Mouse (Mus musculus) forebrain, embryonic 13.5 days (tissue): Measurements from ENCODE around the gene Colq. TPM values are rescaled to one million over a fixed set of nuclear protein-coding genes. Genes with fewer than 3 reads are reported as not detected.

ENCODE experiments used
- ATAC-seq: fragments of 200-750 bp; cut with Nextera tagmentation; 2 replicates; pipeline ENCODE4 v1.8.0; 2017
- H3K27ac ChIP-seq: fragments of 300-500 bp; sonication (generic); 2 replicates; pipeline ENCODE4 v1.5.1; 2015; ENCODE audit warnings: inconsistent platforms, mild to moderate bottlenecking, moderate library complexity
- H3K27me3 ChIP-seq: fragments of 300-500 bp; sonication (generic); 2 replicates; pipeline ENCODE4 v1.6.1; 2015; ENCODE audit warnings: mild to moderate bottlenecking, inconsistent platforms
- H3K36me3 ChIP-seq: fragments of 300-500 bp; sonication (generic); 2 replicates; pipeline ENCODE4 v1.6.1; 2015; ENCODE audit warnings: mild to moderate bottlenecking, inconsistent platforms; ENCODE audit not compliant: poor library complexity, severe bottlenecking
- H3K4me1 ChIP-seq: fragments of 300-500 bp; sonication (generic); 2 replicates; pipeline ENCODE4 v1.6.1; 2015; ENCODE audit warnings: inconsistent platforms
- H3K4me2 ChIP-seq: fragments of 300-500 bp; sonication (generic); 2 replicates; pipeline ENCODE4 v1.6.1; 2015; ENCODE audit warnings: inconsistent platforms, mild to moderate bottlenecking, moderate library complexity
- H3K4me3 ChIP-seq: fragments of 300-500 bp; sonication (generic); 2 replicates; pipeline ENCODE4 v1.5.1; 2015; ENCODE audit warnings: mild to moderate bottlenecking, inconsistent platforms
- H3K9ac ChIP-seq: fragments of 300-500 bp; sonication (generic); 2 replicates; pipeline ENCODE4 v1.6.1; 2015; ENCODE audit warnings: mild to moderate bottlenecking, inconsistent platforms
- H3K9me3 ChIP-seq: fragments of 300-500 bp; sonication (generic); replicated peaks from 2 replicates; pipeline ENCODE4 v1.6.1; 2016; ENCODE audit warnings: inconsistent platforms
- WGBS: fragments of 180-500 bp; shearing (Covaris S2); methylation state at CpG from one replicate; pipeline ENCODE4 v1.1.7; 2015; 5-methylcytosine and 5-hydroxymethylcytosine counted together
- polyA plus RNA-seq: library from polyadenylated mRNA; unstranded; fragments of >200 nt; fragmentation: Nextera tagmentation; extraction: Ambion mirVana; gene quantifications from 2 replicates; pipeline ENCODE4 v1.2.1, GENCODE M21; 2015

Colq gene
- polyA plus RNA-seq, 1 experiment from 2014 or later, result not detected

DNA sequence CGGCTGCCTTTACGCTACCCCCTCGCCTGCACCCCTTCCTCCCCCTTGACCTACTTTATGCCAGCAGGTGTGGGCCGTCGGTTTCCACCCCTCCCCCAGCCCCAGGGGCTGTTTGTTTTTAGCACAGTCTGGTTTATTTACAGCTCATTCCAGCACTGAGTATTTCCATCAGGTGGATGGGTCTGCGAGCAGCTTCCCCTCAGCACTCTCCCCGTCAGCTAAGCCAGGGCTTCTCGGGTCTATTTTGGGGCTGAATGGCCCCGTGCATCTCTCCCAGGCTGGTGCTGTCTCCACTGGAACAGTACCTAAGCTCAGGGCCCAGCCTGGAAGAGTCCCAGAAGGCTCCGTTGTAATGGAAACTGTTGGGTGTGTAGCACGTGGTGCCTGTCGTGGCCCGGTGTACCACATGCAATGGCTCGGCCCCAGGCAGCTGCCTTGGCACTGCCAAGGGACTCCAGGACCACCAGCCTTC, 35.1 kb downstream of the Colq start:
- H3K4me1 ChIP-seq, result no peaks in the 10 kb centered on the region
- no peak for ATAC-seq

DNA sequence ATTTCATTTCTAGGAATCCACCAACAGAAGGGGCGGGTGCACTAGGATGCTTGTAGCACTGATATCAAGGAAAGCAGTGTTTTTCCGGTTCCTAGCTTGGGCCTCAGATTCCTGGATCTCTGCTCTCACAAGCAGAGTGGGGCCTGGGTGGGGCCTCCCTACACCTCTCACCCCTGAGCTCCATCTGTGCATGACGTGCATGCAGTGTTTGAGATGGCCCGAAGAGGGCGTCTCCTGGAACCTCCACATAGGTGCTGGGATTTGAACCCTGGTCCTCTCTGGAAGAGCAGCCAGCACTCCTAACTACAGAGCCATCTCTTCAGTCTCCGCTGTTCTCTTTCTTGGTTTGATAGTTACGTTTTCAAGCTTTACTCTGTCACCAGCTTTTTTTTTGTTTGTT, 36.1 kb downstream of the Colq start:
- ATAC-seq, result no peak
- no peaks in the 10 kb centered on the region for H3K4me1 ChIP-seq
- H3K4me2 ChIP-seq, result no peak overlapping the region
- 92% methylated on average over 7 of the region's 7 CpGs for WGBS
- no peak overlapping the region for H3K9ac ChIP-seq
- no peaks in the 10 kb centered on the region for H3K36me3 ChIP-seq
- H3K27ac ChIP-seq, result no peak overlapping the region
- no peak overlapping the region for H3K4me3 ChIP-seq
- no peaks in the 10 kb centered on the region for H3K27me3 ChIP-seq
- H3K9me3 ChIP-seq, result no peaks in the 10 kb centered on the region

More for the DNA sequence above, 35.1 kb downstream of the Colq start:
- Histone ChIP-seq H3K9ac (no peak overlapping the region), H3K4me3 (no peak overlapping the region), H3K27me3 (no peaks in the 10 kb centered on the region), H3K27ac (no peak overlapping the region), H3K9me3 (no peaks in the 10 kb centered on the region), H3K36me3 (no peaks in the 10 kb centered on the region), H3K4me2 (no peak overlapping the region)
- 79% methylated on average over 14 of the region's 14 CpGs for WGBS

DNA sequence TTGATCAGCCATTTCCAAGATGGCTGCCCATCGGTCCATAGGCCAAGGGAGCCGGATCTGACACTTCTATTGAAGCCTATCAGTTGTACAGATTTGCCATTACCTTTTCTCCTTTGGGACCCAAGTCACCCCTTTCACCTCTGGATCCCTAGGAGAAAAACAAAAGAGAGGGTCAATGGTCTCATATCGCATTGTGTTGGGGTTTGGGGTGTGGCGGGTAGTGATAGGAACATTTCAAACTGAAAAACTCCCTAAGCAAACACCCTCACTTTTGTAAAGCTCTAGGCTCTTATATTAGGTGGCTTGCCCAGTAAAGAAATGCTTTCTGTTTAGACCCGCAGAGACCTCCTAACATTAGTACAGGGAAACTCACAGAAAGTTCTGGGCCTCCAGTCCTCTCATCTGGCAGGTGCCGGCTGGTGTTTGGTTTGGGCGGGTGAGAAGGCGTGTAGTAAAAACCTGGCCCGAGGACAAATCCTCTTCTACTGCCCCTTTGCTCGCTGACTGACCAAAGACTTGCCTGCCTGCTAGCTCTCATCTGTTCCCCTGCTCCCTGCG, 47.2 kb downstream of the Colq start:
- Histone ChIP-seq H3K4me3 (no peak overlapping the region), H3K9ac (no peak overlapping the region), H3K9me3 (no peaks in the 10 kb centered on the region), H3K4me2 (no peak overlapping the region), H3K4me1 (no peaks in the 10 kb centered on the region), H3K36me3 (no peaks in the 10 kb centered on the region), H3K27ac (no peak overlapping the region), H3K27me3 (no peaks in the 10 kb centered on the region)
- ATAC-seq, result no peak
- WGBS, result 85% methylated on average over 11 of the region's 11 CpGs

DNA sequence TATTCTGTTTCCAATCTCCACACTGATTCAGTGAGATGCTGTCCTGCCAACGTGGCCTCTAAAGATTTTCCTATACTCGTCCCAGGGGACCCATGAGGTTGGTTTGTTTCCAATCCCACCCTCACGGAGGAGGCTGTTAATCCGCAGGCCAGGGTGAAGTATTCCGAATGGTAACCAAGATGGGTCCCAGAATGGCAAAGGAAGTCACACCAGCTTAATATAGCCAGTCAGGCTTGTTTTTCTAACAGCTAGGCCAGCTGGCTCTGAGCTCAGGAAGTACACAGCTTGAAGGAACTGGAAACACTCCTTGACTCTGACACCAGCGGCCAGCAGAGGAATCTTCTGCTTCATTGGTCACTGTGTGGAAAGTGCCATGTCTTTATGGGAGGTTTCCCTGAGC, 53.8 kb downstream of the Colq start:
- Histone ChIP-seq H3K27ac (no peak overlapping the region), H3K9ac (no peak overlapping the region), H3K27me3 (no peaks in the 10 kb centered on the region), H3K9me3 (no peaks in the 10 kb centered on the region), H3K4me3 (no peak overlapping the region), H3K36me3 (no peaks in the 10 kb centered on the region), H3K4me1 (no peaks in the 10 kb centered on the region), H3K4me2 (no peak overlapping the region)
- 83% methylated on average over 6 of the region's 6 CpGs for WGBS
- ATAC-seq, result no peak

DNA sequence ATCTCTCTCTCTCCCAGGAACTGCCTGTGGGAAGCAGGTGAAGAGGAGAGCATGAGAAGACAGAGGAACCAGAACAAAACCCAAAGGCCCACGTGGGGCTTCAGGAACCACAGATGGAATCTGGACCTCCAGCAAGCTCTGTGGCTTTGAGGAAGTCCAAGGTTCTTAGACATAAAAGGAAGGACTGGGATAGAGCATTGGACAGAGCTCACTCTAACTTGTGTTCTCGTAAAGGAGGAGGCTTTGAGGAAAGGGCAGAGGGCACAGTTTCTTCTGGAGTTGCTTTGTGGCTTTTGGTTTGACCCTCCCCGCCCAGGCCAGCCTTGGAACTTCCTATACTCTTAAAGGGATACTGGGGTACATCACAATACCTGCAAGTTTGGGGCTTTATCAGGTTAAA, 58.5 kb downstream of the Colq start:
- no peak overlapping the region for H3K9ac ChIP-seq
- H3K4me3 ChIP-seq, result no peak overlapping the region
- 60% methylated on average over 3 of the region's 3 CpGs for WGBS
- H3K36me3 ChIP-seq, result no peaks in the 10 kb centered on the region
- no peaks in the 10 kb centered on the region for H3K4me1 ChIP-seq
- H3K27me3 ChIP-seq, result no peaks in the 10 kb centered on the region
- no peak overlapping the region for H3K27ac ChIP-seq
- no peak for ATAC-seq
- H3K9me3 ChIP-seq, result no peaks in the 10 kb centered on the region
- H3K4me2 ChIP-seq, result no peak overlapping the region

DNA sequence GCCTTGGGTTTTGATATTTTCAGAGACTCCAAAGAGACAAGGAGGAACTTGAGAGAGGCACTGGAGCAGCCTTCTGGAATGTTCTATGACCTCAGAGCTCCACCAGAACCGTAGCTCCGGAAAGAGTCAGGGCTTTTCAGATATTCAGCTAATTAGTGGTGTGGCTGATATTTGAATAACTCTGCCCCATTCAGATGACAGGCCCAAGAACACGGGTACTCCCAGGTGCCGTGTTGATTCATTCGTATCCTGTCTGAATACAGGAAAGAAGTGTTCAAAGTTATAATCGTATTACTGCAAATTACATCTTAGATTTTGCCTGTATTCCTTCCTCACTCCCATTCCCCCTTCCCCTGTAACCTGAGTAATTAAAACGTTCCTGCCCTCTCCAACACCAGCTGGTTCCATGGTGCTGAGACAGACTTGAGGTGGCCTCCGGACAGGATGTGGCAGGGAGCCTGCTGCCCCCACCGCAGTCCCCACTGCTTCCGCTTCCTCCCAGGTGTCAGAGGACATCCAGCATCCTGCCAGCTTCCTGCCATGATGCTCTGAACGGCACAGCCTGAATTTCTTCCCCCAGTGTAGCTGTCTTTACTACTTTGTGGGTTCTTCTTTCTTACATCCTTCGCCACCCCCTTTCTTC, 59.5 kb downstream of the Colq start:
- no peak overlapping the region for H3K27ac ChIP-seq
- no peaks in the 10 kb centered on the region for H3K27me3 ChIP-seq
- H3K4me2 ChIP-seq, result no peak overlapping the region
- no peak for ATAC-seq
- no peaks in the 10 kb centered on the region for H3K9me3 ChIP-seq
- no peaks in the 10 kb centered on the region for H3K36me3 ChIP-seq
- WGBS, result 75% methylated on average over 12 of the region's 12 CpGs
- H3K4me1 ChIP-seq, result no peaks in the 10 kb centered on the region
- no peak overlapping the region for H3K4me3 ChIP-seq
- H3K9ac ChIP-seq, result no peak overlapping the region

DNA sequence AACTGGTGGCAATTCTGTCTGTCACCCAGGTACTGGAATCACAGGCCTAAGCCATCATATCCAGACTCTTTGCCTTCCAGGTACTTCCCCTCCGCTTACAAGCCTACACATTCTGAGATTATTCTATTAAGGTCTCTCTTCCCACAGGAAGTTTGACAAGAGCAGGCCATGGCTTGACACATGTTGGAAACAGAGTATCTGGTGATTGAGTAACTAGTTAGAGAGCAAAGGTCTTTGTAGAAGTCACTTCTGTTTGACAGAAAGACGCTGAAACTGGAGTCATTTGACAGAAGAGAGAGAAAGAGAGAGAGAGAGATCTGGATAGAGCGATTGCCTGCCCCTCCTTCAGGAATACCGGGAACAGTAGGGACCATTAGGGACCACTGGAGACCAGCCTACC, 60.3 kb downstream of the Colq start:
- H3K27me3 ChIP-seq, result no peaks in the 10 kb centered on the region
- no peak overlapping the region for H3K4me2 ChIP-seq
- H3K9me3 ChIP-seq, result no peaks in the 10 kb centered on the region
- no peaks in the 10 kb centered on the region for H3K4me1 ChIP-seq
- no peak overlapping the region for H3K27ac ChIP-seq
- no peak overlapping the region for H3K4me3 ChIP-seq
- WGBS, result 89% methylated on average over 4 of the region's 4 CpGs
- H3K36me3 ChIP-seq, result no peaks in the 10 kb centered on the region
- no peak for ATAC-seq
- no peak overlapping the region for H3K9ac ChIP-seq

DNA sequence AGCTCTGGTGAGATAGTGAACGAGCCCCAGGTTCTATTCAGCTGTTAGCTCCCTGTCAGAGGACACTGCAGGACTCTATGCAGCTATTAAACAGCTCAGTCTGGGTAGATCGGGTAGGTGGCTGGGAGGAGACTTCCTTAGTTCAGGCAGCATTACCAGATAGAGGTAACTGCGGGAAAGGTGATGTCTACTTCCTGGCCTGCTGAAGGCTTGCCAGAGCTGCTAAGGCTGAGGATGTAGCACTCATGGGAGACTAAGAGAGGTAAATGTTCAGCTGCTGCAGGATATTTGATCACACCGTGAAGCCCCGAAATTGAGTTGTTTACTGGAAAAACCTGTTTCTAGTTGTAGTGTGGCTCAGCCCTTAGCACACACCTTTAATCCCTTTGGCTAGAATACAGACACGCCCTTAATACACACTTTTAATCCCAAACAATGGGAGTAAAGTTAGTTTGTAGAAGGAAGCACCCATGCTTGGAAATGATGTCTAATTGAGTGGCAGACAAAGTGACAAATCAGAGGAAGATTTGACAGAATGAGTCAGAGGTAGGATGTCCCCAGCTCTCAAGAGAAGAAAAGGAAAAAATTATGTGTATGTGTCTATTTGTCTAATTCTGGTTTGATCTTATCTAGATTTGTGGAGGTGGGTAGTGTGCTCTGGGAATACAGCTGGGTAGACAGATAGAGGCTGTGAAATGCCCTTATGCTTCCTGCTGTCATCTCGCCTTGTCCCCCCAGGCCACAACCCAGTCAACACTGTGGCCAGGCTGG, 65.9 kb downstream of the Colq start:
- Histone ChIP-seq H3K27ac (no peak overlapping the region), H3K4me3 (no peak overlapping the region), H3K4me2 (no peak overlapping the region), H3K9me3 (no peaks in the 10 kb centered on the region), H3K27me3 (no peaks in the 10 kb centered on the region), H3K9ac (no peak overlapping the region), H3K36me3 (no peaks in the 10 kb centered on the region), H3K4me1 (no peaks in the 10 kb centered on the region)
- 79% methylated on average over 7 of the region's 7 CpGs for WGBS
- ATAC-seq, result no peak

DNA sequence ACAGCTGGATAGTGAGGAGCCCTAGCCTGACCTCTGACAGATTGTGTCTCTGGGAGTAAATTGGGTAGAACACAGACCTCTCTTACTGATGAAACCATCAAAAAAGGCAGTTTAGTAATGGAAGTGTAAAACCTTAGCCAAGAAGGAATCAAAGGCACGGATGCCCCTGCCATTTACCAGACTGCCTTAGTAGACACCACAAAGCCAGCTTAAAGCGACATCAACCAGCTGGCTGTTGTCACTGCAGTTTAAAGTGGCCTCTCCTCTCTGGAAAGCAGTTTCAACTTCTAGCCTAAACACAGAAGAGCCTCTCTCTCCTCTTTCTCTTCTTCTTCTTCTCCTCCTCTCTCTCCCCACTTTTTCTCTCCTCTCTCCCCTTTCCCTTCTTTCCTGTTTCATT, 69.8 kb downstream of the Colq start:
- H3K9ac ChIP-seq, result no peak overlapping the region
- ATAC-seq, result no peak
- H3K9me3 ChIP-seq, result no peaks in the 10 kb centered on the region
- H3K4me3 ChIP-seq, result no peak overlapping the region
- H3K27me3 ChIP-seq, result no peaks in the 10 kb centered on the region
- H3K4me1 ChIP-seq, result no peaks in the 10 kb centered on the region
- no peak overlapping the region for H3K27ac ChIP-seq
- 77% methylated on average over 2 of the region's 2 CpGs for WGBS
- H3K36me3 ChIP-seq, result no peaks in the 10 kb centered on the region
- no peak overlapping the region for H3K4me2 ChIP-seq

DNA sequence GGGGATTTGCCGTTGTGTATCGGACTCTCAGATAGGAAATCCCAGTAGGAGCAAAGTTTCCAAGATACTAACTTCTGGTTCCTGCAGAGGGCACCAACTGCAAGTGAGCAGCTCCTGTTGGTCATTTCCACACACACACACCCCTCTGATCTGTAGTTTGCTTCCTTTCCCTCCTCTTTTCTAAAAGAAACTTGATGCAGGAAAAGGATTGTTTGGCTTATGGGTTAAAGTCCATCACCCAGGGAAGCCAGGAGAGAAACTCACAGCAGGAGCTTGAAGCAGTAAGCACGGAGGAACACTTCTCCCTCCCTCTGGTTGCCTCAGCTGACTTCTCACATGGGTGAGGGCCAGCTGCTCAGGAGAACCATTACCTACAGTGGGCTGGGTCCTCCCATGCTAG, 72.0 kb downstream of the Colq start:
- Histone ChIP-seq H3K4me3 (no peak overlapping the region), H3K36me3 (no peaks in the 10 kb centered on the region), H3K4me1 (no peaks in the 10 kb centered on the region), H3K9ac (no peak overlapping the region), H3K27ac (no peak overlapping the region), H3K27me3 (no peaks in the 10 kb centered on the region), H3K9me3 (0 out of 2 replicates have a peak, but pooled peaks cover 2% of the 10 kb centered on the region), H3K4me2 (no peak overlapping the region)
- WGBS, result 70% methylated on average over 3 of the region's 3 CpGs
- ATAC-seq, result no peak

DNA sequence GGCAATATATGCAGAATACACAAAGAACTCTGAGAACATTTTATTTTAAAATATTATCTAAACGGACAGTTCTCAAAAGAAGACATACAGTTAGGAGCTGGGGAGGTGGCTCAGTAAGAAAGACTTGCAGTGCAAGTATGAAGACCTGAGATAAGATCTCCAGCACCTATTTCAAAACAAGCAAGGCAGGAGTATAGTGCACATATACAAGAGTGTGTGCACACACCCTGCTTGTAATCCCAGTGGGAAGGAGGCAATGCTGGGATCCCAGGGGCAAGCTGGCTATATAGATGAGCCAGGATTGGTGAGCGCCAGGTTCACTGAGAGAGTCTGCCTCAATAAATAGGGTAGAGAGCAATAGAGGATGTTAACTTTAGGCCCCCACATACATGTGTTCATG, 75.2 kb downstream of the Colq start:
- no peak overlapping the region for H3K9ac ChIP-seq
- no peak overlapping the region for H3K27ac ChIP-seq
- no peak overlapping the region for H3K4me3 ChIP-seq
- 0 out of 2 replicates have a peak, but pooled peaks cover 3% of the 10 kb centered on the region for H3K9me3 ChIP-seq
- no peak overlapping the region for H3K4me2 ChIP-seq
- H3K4me1 ChIP-seq, result no peaks in the 10 kb centered on the region
- 89% methylated on average over 2 of the region's 2 CpGs for WGBS
- no peak for ATAC-seq
- H3K36me3 ChIP-seq, result 0 out of 2 replicates have a peak, but pooled peaks cover 5% of the 10 kb centered on the region
- H3K27me3 ChIP-seq, result no peaks in the 10 kb centered on the region

DNA sequence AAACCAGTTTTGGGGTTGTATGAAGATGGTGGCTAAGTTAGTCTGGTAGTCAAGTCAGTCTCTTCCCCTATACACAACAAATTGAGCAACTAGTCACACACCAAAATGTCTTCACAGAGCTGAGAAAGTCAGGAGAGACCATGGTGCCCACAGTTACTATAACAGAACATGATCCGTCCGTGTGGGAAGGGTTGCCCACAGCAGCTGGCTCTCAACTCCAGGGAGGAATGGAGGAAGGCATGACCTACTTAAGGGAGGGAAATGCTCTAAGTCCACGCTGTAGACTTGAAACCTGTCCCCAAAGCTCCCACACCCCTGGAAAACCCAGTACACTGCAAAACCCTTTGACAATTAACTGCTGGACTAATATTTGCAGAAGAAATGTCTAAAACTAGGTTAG, 80.8 kb downstream of the Colq start:
- Histone ChIP-seq H3K27ac (no peak overlapping the region), H3K27me3 (no peaks in the 10 kb centered on the region), H3K9me3 (0 out of 2 replicates have a peak, but pooled peaks cover 3% of the 10 kb centered on the region), H3K4me3 (no peak overlapping the region), H3K9ac (no peak overlapping the region), H3K36me3 (peaks cover 52% of the 10 kb centered on the region), H3K4me1 (no peaks in the 10 kb centered on the region), H3K4me2 (no peak overlapping the region)
- WGBS, result 93% methylated on average over 3 of the region's 3 CpGs
- no peak for ATAC-seq
